Mouse (Mus musculus) limb, embryonic 11.5 days (tissue): ENCODE measurements at regions not wholly inside any gene's neighbourhood (a gene's known extent, or its start where the extent isn't known, plus 50 kb on each side); places are given as distances from the start of the nearest gene placed in this dataset.

Source experiments
- ATAC-seq: fragments of 200-750 bp; cut with Nextera tagmentation; 2 replicates; pipeline ENCODE4 v1.8.0; 2017; ENCODE audit warnings: low read depth; ENCODE audit not compliant: insufficient number of reproducible peaks, low FRiP score, low TSS enrichment
- DNase-seq: peaks from one replicate; pipeline ENCODE4 v3.0.0-alpha.2; 2015; ENCODE audit warnings: low spot score
- H3K27ac ChIP-seq: fragments of 300-500 bp; sonication (generic); replicated peaks from 2 replicates; pipeline ENCODE4 v1.5.1; 2014; ENCODE audit warnings: low read depth, mild to moderate bottlenecking, low read length
- H3K27me3 ChIP-seq: fragments of 300-500 bp; sonication (generic); 2 replicates; pipeline ENCODE4 v1.6.1; 2014; ENCODE audit warnings: mild to moderate bottlenecking, low read length, mixed read lengths; ENCODE audit not compliant: control insufficient read depth, insufficient read depth
- H3K36me3 ChIP-seq: fragments of 300-500 bp; sonication (generic); 2 replicates; pipeline ENCODE4 v1.6.1; 2014; ENCODE audit warnings: mild to moderate bottlenecking, low read length, moderate library complexity, mixed read lengths; ENCODE audit not compliant: control insufficient read depth, insufficient read depth
- H3K4me1 ChIP-seq: fragments of 300-500 bp; sonication (generic); 2 replicates; pipeline ENCODE4 v1.6.1; 2014; ENCODE audit warnings: low read length, mixed read lengths; ENCODE audit not compliant: control insufficient read depth, insufficient read depth
- H3K4me2 ChIP-seq: fragments of 300-500 bp; sonication (generic); 2 replicates; pipeline ENCODE4 v1.6.1; 2014; ENCODE audit warnings: low read depth, mild to moderate bottlenecking, moderate library complexity; ENCODE audit not compliant: severe bottlenecking
- H3K4me3 ChIP-seq: fragments of 300-500 bp; sonication (generic); 2 replicates; pipeline ENCODE4 v1.5.1; 2014; ENCODE audit warnings: low read depth, low read length
- H3K9ac ChIP-seq: fragments of 300-500 bp; sonication (generic); 2 replicates; pipeline ENCODE4 v1.6.1; 2014; ENCODE audit warnings: mild to moderate bottlenecking, low read length
- H3K9me3 ChIP-seq: fragments of 300-500 bp; sonication (generic); 2 replicates; pipeline ENCODE4 v1.6.1; 2016; ENCODE audit warnings: low read length; ENCODE audit not compliant: control insufficient read depth
- WGBS: fragments of 180-500 bp; shearing (Covaris S2); extraction: QIAGEN DNeasy Blood & Tissue Kit; methylation state at CpG from one replicate; pipeline ENCODE4 v1.1.7; 2014; 5-methylcytosine and 5-hydroxymethylcytosine counted together

- DNase-seq (no peak), ATAC-seq (no peak)
- Histone ChIP-seq H3K4me3 (no peak overlapping the region), H3K9me3 (no peaks in the 10 kb centered on the region), H3K4me1 (no peaks in the 10 kb centered on the region), H3K4me2 (no peak overlapping the region), H3K9ac (no peak overlapping the region), H3K36me3 (no peaks in the 10 kb centered on the region), H3K27me3 (no peaks in the 10 kb centered on the region), H3K27ac (no peak overlapping the region)
- 98% methylated on average over 1 of the region's 1 CpGs for WGBS
Measured at GRCm38 (mm10) chr8:44094818-44095217, 385.0 kb upstream of the Adam34 start.

GRCm38 (mm10) chr8:44093491-44093890, 383.6 kb upstream of the Adam34 start:
- H3K27me3 ChIP-seq, result no peaks in the 10 kb centered on the region
- H3K36me3 ChIP-seq, result no peaks in the 10 kb centered on the region
- 81% methylated on average over 1 of the region's 1 CpGs for WGBS
- H3K9ac ChIP-seq, result no peak overlapping the region
- ATAC-seq, result no peak
- no peak for DNase-seq
- no peak overlapping the region for H3K27ac ChIP-seq
- H3K4me2 ChIP-seq, result no peak overlapping the region
- no peaks in the 10 kb centered on the region for H3K4me1 ChIP-seq
- H3K9me3 ChIP-seq, result no peaks in the 10 kb centered on the region
- no peak overlapping the region for H3K4me3 ChIP-seq

GRCm38 (mm10) chr8:44082057-44082456, 372.2 kb upstream of the Adam34 start:
- Histone ChIP-seq H3K36me3 (no peaks in the 10 kb centered on the region), H3K27me3 (no peaks in the 10 kb centered on the region), H3K9me3 (no peaks in the 10 kb centered on the region), H3K27ac (no peak overlapping the region), H3K4me2 (no peak overlapping the region), H3K4me1 (no peaks in the 10 kb centered on the region), H3K9ac (no peak overlapping the region), H3K4me3 (no peak overlapping the region)
- DNase-seq, result no peak
- no peak for ATAC-seq
- WGBS, result 68% methylated on average over 4 of the region's 4 CpGs

- Histone ChIP-seq H3K27me3 (no peaks in the 10 kb centered on the region), H3K36me3 (no peaks in the 10 kb centered on the region), H3K4me2 (no peak overlapping the region), H3K27ac (no peak overlapping the region), H3K9me3 (no peaks in the 10 kb centered on the region), H3K4me3 (no peak overlapping the region), H3K4me1 (no peaks in the 10 kb centered on the region), H3K9ac (no peak overlapping the region)
- ATAC-seq (no peak), DNase-seq (no peak)
- 67% methylated on average over 5 of the region's 5 CpGs for WGBS
Measured at GRCm38 (mm10) chr8:44058846-44059245, 349.0 kb upstream of the Adam34 start.

- Histone ChIP-seq H3K36me3 (no peaks in the 10 kb centered on the region), H3K9ac (no peak overlapping the region), H3K27ac (no peak overlapping the region), H3K9me3 (no peaks in the 10 kb centered on the region), H3K4me2 (no peak overlapping the region), H3K4me3 (no peak overlapping the region), H3K4me1 (no peaks in the 10 kb centered on the region), H3K27me3 (no peaks in the 10 kb centered on the region)
- no peak for DNase-seq
- ATAC-seq, result no peak
- 73% methylated on average over 8 of the region's 8 CpGs for WGBS
Measured at GRCm38 (mm10) chr8:44042572-44043355, 332.9 kb upstream of the Adam34 start.

GRCm38 (mm10) chr8:44034211-44034610, 324.4 kb upstream of the Adam34 start:
- Histone ChIP-seq H3K9ac (no peak overlapping the region), H3K4me2 (no peak overlapping the region), H3K27me3 (no peaks in the 10 kb centered on the region), H3K36me3 (no peaks in the 10 kb centered on the region), H3K4me1 (no peaks in the 10 kb centered on the region), H3K27ac (no peak overlapping the region), H3K4me3 (no peak overlapping the region), H3K9me3 (no peaks in the 10 kb centered on the region)
- DNase-seq (no peak), ATAC-seq (no peak)
- 79% methylated on average over 4 of the region's 4 CpGs for WGBS

GRCm38 (mm10) chr8:44031376-44031775, 321.5 kb upstream of the Adam34 start:
- H3K9ac ChIP-seq, result no peak overlapping the region
- no peak overlapping the region for H3K4me3 ChIP-seq
- no peak for DNase-seq
- H3K27me3 ChIP-seq, result no peaks in the 10 kb centered on the region
- ATAC-seq, result no peak
- 90% methylated on average over 2 of the region's 2 CpGs for WGBS
- no peak overlapping the region for H3K27ac ChIP-seq
- H3K4me1 ChIP-seq, result no peaks in the 10 kb centered on the region
- H3K4me2 ChIP-seq, result no peak overlapping the region
- H3K9me3 ChIP-seq, result no peaks in the 10 kb centered on the region
- no peaks in the 10 kb centered on the region for H3K36me3 ChIP-seq

GRCm38 (mm10) chr8:44030972-44031371, 321.1 kb upstream of the Adam34 start:
- H3K9ac ChIP-seq, result no peak overlapping the region
- H3K4me2 ChIP-seq, result no peak overlapping the region
- H3K4me3 ChIP-seq, result no peak overlapping the region
- no peaks in the 10 kb centered on the region for H3K27me3 ChIP-seq
- no peaks in the 10 kb centered on the region for H3K4me1 ChIP-seq
- ATAC-seq, result no peak
- no peaks in the 10 kb centered on the region for H3K9me3 ChIP-seq
- H3K27ac ChIP-seq, result no peak overlapping the region
- no peaks in the 10 kb centered on the region for H3K36me3 ChIP-seq
- no peak for DNase-seq

- Histone ChIP-seq H3K9me3 (no peaks in the 10 kb centered on the region), H3K4me1 (no peaks in the 10 kb centered on the region), H3K9ac (no peak overlapping the region), H3K4me2 (no peak overlapping the region), H3K27ac (no peak overlapping the region), H3K36me3 (no peaks in the 10 kb centered on the region), H3K4me3 (no peak overlapping the region), H3K27me3 (no peaks in the 10 kb centered on the region)
- WGBS, result 50% methylated on average over 4 of the region's 4 CpGs
- no peak for DNase-seq
- ATAC-seq, result no peak
Measured at GRCm38 (mm10) chr8:44027738-44028137, 317.9 kb upstream of the Adam34 start.
